Mouse (Mus musculus) right cerebral cortex, postnatal 25 days (tissue): Measurements from ENCODE around the gene Slc51a.
"Not testable (repeated sequence)": the region's sequence is repeated elsewhere in the genome, so short reads cannot be mapped to it uniquely, and the experiment has no call there.

ENCODE experiments used
- DNase-seq: peaks from one replicate; pipeline ENCODE4 v3.0.0; 2022

Slc51a gene

GRCm38 (mm10) chr16:32464908-32465307 is 22.8 kb downstream of the Slc51a start:
- no peak for DNase-seq

GRCm38 (mm10) chr16:32463426-32463825 is 24.3 kb downstream of the Slc51a start:
- no peak for DNase-seq

GRCm38 (mm10) chr16:32462950-32463349 is 24.7 kb downstream of the Slc51a start:
- DNase-seq = no peak

GRCm38 (mm10) chr16:32461713-32462112 is 26.0 kb downstream of the Slc51a start:
- no peak for DNase-seq

GRCm38 (mm10) chr16:32460518-32460917 is 27.2 kb downstream of the Slc51a start:
- DNase-seq = no peak

DNA sequence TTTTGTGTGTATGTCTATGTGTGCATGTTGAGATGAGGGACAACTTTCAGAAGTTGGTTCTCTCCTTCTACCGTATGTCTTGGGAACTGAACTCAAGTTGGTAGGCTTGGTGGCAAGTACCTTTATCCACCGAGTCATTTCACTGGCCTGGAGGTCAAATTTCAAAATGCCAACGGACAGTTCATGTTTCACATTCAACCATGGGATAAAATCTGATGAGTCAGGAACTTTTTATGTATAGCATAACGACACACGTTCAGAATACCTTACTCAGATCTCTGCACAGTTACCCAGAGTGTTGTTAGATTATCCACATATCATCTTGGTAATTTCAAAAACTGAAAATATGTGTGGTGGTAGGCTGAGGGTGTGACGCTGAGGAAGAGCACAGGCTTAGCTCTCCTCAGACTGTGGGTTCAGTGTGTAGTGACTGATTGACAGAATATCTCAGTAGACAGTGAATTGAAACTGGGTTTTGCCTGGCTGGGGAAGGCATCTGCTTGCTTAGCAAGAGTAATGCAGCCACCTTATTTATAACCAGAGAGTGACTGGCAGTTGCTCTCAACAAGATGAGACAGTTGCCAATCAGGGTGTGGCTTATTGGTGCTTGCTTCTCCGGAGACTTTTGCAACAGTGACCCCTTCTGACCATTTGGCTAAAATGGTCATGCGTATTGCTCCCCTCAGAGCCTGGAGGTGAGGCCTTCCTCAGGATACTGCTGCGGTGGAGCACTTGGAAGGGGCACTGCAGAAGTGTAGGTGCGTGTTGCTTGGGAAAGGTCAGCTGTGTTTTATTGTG is 29.9 kb downstream of the Slc51a start:
- DNase-seq = no peak

DNA sequence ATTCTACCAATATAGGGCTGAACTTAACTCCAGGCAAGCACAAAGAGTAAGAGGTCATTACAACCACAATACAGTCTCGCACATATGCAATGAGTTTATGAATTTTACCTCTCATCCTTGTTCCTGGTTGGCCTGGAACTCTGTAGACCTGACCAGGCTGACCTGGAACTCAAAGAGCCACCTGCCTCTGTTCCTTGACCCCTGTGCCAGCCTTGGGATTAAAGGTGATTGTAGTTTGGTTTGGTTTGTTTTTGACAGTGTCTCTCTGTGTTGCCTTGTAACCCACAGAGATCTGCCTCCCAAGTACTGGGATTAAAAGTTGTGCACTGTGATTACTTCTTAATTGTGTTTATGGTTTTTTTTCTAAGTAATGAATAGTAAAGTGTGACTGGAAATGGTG is 30.9 kb downstream of the Slc51a start:
- DNase-seq = no peak

DNA sequence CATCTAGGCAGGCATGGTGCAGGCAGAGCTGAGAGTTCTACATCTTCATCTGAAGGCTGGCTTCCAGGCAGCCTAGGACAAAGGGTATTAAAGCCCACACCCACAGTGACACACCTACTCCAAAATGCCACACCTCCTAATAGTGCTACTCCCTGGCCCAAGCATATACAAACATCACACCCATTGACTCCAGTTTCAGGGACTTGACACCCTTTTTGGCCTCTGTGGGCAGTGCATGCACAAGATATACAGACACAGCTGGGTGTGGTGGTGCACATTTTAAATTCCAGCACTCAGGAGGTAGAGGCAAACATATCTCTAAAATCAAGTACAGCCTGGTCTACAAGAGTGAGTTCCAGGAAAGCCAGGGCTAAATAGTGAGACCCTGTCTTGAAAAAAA is 31.6 kb downstream of the Slc51a start:
- no peak for DNase-seq

GRCm38 (mm10) chr16:32454646-32455045 is 33.0 kb downstream of the Slc51a start:
- DNase-seq = no peak

- DNase-seq = no peak
Observed at GRCm38 (mm10) chr16:32453102-32453501, 34.6 kb downstream of the Slc51a start.

DNA sequence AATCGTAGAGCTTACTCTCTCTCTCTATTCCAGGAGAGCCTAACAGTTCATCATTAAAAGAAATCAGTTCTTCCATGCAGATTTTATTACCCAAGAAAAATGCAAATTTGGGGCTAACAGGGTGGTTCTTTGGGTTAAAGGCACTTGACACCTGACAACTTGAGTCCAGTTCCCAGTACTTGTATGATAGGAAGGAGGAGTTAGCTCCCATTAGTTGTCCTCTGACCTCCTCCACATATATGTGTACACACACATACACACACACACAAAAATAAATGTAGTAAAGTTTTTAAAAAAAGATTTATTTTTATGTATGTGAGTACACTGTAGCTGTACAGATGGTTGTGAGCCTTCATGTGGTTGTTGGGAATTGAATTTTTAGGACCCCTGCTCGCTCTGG is 37.5 kb downstream of the Slc51a start:
- no peak for DNase-seq

DNA sequence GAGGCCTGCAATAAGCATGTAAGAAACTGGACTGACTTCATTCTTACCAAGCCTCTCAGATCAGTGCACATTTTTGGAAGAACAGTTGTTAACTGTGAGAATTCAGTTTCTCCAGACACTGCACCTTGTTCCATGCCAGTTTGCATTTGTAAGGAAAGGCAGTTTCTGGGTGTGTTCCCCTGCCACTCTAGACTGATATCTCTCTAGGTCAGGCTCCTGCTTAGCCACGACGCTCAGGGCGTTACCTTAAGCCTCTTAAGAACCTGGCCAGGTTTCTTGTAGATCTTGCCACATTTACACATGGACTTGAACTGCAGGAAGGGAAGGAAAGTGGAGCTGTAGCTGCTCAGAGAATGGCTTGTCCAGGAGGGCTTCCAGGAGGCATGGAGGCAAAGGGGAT is 38.0 kb downstream of the Slc51a start:
- no peak for DNase-seq

- DNase-seq = no peak
Observed at GRCm38 (mm10) chr16:32446563-32447138, 41.0 kb downstream of the Slc51a start.

- DNase-seq = no peak
Observed at GRCm38 (mm10) chr16:32445558-32445957, 42.1 kb downstream of the Slc51a start.

- not testable (repeated sequence) for DNase-seq
Observed at GRCm38 (mm10) chr16:32444615-32445014, 43.1 kb downstream of the Slc51a start.

GRCm38 (mm10) chr16:32441432-32441831 is 46.2 kb downstream of the Slc51a start:
- no peak for DNase-seq

GRCm38 (mm10) chr16:32437266-32437665 is 50.4 kb downstream of the Slc51a start:
- no peak for DNase-seq

GRCm38 (mm10) chr16:32436657-32437056 is 51.0 kb downstream of the Slc51a start:
- DNase-seq = no peak

GRCm38 (mm10) chr16:32434691-32435090 is 53.0 kb downstream of the Slc51a start:
- no peak for DNase-seq

DNA sequence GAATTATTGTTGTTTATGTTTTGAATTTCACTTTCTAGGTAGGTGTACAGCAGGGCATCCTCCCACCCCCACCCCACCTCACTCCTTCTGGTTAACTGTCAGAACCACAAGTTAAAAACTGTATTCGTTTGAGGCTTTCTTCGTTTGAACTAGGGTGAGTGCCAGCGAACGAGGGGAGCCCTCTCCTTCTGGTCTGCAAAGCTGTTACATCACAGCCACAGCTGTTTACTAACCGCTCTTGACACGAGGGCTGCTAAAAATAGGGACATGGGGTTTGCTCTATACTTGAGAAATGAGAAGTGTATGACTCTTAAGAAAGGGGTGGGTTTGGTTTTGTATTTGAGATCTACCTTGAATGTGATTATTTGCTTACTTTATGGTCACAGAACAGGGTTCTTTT is 53.6 kb downstream of the Slc51a start:
- no peak for DNase-seq

DNA sequence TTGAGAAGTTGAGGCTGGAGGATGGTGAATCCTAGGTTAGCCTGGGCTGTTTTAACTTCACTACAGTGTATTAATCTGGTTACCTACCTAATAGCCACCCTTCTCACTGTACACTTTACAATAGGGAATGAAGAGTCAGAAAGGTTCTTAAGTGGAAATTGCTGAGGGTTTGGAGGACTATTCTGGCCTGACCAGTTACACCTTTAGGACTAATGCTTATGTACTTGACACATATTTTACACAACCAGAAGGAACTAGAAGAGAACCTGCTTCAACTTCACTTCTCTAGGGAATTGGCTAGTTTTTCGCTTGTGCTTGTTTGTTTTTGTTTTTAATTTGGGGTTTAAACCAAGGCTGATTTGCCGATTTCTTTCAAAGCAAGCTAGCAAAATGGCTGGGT is 54.5 kb downstream of the Slc51a start:
- no peak for DNase-seq

GRCm38 (mm10) chr16:32431926-32432325 is 55.8 kb downstream of the Slc51a start:
- no peak for DNase-seq

DNA sequence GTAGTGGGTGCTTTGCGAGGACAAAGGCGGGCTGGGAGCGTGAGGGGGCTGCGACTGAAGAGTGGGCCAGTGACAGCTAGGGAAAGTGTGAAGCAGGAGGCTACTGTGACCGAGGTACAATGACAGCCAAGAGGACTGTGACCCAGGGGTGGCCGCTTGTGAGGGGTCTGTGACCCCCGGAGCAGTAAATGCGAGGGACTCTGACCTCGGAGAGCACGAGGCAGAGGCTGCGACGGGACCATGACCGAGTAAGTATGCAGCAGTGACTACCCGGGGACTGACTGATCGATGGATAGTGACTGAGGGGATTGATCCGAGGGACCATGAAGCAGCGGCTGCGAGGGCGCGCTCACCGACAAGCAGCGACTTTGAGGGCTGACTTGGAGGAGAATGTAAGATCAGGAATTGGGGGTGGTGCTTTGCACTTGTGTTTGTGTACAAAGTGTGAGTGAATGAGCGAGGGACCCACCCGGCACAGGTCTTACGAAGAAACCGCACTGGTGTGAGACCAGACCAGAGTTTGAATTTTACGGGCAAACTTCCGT is 56.6 kb downstream of the Slc51a start:
- DNase-seq = no peak

- DNase-seq = peak; percentile 89
Observed at GRCm38 (mm10) chr16:32430474-32431046, 57.1 kb downstream of the Slc51a start, which contains the start of gene Pcyt1a. TSS of gene Pcyt1a (plus strand) at chr16:32430921.
